Mouse (Mus musculus) cerebellum, postnatal 10 days (tissue): ENCODE data around the gene Asic1.
A peak's percentile ranks its signal among the peaks of the same experiment; 100 is the strongest.
"Not testable (repeated sequence)": the region's sequence is repeated elsewhere in the genome, so short reads cannot be mapped to it uniquely, and the experiment has no call there.

ENCODE experiments used
- DNase-seq, 2 experiments: peaks; one replicate each; pipeline ENCODE4 v3.0.0; 2021; ENCODE audit warnings: mixed read lengths in 2 of 2

Asic1 gene

DNA sequence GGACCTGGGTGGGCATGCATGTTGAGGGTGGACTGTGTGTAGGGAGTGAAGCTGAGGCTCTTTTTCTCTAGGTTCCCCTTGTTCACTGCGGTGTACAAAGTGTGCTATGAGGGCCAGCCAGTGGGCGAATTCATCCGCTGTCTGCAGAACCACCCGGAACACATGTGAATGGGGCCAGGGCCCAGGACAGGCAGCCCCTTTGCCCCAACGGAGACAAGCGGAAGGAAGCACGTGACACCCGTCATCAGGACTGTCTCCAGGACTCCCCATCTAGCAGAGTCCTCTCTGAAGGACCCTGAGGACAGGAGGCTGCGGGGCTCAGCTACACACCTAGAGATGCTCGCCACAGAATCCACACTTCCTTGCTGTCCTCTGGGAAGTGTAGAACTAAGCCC lies 52.9 kb downstream of the Asic1 start:
- DNase-seq: no peak

GRCm38 (mm10) chr15:99723515-99724291 lies 53.5 kb downstream of the Asic1 start:
- peak; percentile 66 to 69 for DNase-seq

DNA sequence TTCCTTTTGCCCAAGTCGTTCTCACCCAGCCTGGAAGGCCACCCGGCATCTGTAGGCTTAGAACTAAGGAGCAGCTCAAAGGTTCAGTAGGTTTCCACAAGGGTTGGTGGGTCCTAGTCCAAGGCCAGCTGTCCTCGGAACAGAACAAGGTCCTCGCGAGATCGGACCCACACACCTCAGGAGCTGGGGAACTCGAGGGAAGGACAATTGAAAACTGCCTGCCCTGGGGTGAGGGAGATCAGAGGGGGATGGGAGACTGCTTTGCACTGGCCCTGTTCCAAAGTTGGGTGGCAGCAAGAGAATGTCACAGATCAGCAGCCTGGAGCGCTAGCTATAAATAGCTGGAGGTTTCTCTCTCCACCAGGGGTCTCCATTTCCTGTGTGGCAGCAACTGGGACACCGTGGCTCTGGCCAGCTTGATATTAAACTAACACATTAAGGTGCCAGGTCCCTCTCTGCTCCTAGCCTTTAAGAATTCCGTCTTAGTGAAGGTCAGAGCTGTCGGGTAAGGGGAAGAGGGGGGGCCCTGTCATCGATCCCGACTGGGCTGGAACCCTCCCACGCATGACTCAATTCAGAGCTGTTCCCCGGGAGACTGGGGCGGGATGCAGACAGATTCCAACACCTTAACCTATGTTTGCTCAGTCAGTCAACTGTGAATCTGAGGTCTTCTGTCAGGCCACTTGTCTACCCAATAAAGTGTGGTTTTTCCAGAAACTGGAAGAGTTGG lies 54.3 kb downstream of the Asic1 start:
- DNase-seq: peak; percentile 77 to 81

DNA sequence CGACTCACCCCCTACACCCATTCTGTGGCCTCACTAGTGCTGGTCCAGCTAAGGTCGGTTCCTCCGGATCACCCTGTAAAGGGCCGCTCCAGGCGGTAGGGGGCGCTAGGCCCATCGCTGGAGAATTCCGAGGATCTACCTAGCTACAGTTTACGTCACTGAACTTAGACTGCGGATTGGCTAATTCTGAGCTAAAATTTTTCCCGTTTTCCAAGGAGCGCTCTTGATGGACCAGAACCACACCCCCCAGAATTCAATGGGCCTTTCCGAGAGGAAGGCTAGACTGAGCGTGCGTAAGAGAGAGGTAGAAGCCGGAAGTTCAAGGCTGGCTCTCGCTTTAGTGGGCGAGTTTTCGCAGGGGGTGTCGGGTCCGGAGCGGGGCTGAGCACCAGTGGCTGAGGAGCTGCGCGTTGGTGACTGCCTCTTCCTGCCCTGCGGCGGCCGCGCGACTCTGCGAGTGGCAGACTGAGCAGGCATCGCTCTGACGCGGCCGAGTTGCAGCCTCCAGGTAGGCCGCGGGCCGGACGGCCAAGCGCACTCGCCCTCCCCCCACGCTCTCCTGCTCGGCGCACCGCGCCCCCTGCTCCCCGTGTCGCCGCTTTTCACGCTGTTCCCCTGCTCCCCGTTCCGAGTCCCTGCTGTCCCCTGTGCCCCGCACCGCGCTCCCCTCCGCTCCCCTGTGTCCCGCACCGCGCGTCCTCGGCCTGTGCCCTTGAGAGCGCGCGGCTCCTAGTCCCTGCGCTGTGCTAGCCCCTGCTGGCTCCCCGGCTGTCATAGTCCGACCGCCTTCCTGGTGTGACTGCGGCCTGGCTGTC lies 55.4 kb downstream of the Asic1 start, which contains the start of gene Cox14:
Gene Cox14, plus strand, starts transcription at position 278 of the 815 bp plus-strand sequence.
- peak; percentile 97 to 98 for DNase-seq

GRCm38 (mm10) chr15:99726549-99726948 lies 56.4 kb downstream of the Asic1 start:
- no peak for DNase-seq

DNA sequence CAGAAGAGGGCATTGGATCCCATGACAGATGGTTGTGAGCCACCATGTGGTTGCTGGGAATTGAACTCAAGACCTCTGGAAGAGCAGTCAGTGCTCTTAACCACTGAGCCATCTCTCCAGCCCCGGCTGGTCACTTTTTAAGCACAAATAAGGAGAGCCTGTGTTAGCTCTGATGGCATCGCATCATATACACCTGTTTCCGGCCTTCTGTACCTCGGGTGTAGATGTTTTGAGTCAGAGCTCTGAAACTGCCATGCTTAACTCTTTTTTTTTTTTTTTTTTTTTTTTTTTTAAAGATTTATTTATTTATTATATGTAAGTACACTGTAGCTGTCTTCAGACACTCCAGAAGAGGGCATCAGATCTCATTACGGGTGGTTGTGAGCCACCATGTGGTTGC lies 56.9 kb downstream of the Asic1 start:
- not testable (repeated sequence) for DNase-seq

- no peak for DNase-seq
Measured at GRCm38 (mm10) chr15:99727525-99727924, 57.4 kb downstream of the Asic1 start.

GRCm38 (mm10) chr15:99728211-99728610 lies 58.0 kb downstream of the Asic1 start:
- peak; percentile 35 to 42 for DNase-seq

- no peak for DNase-seq
Measured at GRCm38 (mm10) chr15:99729056-99729783, 59.1 kb downstream of the Asic1 start.

- DNase-seq: no peak
Measured at GRCm38 (mm10) chr15:99731167-99731566, 61.0 kb downstream of the Asic1 start.

- DNase-seq: no peak
Measured at GRCm38 (mm10) chr15:99731678-99732077, 61.5 kb downstream of the Asic1 start.

- DNase-seq: no peak
Measured at GRCm38 (mm10) chr15:99733186-99733585, 63.0 kb downstream of the Asic1 start.

GRCm38 (mm10) chr15:99735631-99736030 lies 65.5 kb downstream of the Asic1 start:
- peak; percentile 99 to 100 for DNase-seq

DNA sequence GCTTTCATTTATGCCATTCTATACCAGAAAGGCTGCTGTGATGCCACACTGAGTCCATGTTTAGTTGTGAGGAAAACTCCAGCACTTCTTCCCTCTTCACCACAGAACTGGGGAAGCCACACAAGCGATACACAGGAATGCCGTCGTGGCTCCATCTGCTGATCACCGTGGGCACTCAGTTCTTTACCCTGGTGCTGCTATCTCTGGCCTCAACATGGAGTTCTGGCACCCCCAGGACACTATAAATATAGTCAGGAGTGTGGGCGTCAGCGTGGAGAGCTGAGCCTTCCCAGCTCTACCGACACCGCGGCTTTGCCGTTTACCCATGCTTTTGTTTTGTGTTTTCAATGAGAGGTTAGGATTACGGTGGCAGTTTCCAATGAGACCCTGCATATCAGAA lies 66.5 kb downstream of the Asic1 start:
- no peak for DNase-seq

DNA sequence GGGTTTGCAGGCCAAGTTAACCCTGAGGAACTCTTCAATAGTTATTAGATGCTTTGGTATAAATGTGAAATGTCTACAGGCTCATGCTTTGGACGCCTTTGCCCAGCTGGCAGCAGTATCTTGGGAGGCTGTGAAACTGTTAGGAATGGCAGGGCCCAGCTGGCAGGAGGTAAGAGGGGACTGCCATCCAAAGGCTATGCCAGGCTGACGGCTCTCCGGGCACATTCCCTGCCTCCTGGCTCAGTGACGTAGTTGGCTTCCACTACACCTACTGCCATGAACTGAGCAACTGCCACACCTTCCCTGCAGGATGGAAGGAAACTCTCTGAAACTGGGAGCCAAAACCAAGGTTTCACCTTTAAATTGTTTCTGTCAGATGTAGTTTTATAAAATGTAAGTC lies 70.1 kb downstream of the Asic1 start:
- peak; percentile 28 to 49 for DNase-seq
